Mouse (Mus musculus) ES-Bruce4 (cell line): Measurements from ENCODE around the gene H2al1m.

Source experiments
- CTCF ChIP-seq: IDR thresholded peaks from one replicate; pipeline ENCODE4 v1.8.1; 2011; ENCODE audit warnings: low read depth, low read length
- POLR2A ChIP-seq: IDR thresholded peaks from one replicate; pipeline ENCODE4 v1.8.1; 2011; ENCODE audit warnings: low read length; ENCODE audit not compliant: insufficient read depth

DNA sequence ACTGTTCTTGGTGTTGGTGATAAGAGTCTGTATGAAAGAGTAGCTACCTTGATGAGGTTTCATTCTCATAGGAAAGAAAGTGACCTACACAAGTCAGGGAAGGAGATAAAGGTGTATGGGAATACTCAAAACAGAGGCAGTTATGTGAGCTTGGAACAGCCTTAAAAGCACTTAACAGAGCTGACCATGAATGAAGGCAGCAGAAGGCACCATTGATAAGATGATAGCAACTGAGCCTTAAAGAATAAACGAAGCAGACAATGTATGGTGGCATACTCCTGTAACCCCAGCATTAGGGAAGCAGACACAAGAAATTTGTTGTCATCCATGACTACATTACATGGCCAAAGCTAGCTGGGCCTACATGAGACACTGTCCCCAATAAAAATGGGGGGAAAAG, 19.9 kb downstream of the H2al1m start:
- TF ChIP-seq CTCF = no peak
- no peak for TF ChIP-seq POLR2A
